Mouse (Mus musculus): ENCODE data around the gene Pigyl. TPM values are rescaled to one million over a fixed set of nuclear protein-coding genes. Genes with fewer than 3 reads are reported as not detected.
A peak's percentile ranks its signal among the peaks of the same experiment; 100 is the strongest.
"Not testable (repeated sequence)": the region's sequence is repeated elsewhere in the genome, so short reads cannot be mapped to it uniquely, and the experiment has no call there.

Gene Pigyl
- total and polyA plus RNA-seq, 2 experiments from 2014 or later, result 20.5 to 109 TPM

DNA sequence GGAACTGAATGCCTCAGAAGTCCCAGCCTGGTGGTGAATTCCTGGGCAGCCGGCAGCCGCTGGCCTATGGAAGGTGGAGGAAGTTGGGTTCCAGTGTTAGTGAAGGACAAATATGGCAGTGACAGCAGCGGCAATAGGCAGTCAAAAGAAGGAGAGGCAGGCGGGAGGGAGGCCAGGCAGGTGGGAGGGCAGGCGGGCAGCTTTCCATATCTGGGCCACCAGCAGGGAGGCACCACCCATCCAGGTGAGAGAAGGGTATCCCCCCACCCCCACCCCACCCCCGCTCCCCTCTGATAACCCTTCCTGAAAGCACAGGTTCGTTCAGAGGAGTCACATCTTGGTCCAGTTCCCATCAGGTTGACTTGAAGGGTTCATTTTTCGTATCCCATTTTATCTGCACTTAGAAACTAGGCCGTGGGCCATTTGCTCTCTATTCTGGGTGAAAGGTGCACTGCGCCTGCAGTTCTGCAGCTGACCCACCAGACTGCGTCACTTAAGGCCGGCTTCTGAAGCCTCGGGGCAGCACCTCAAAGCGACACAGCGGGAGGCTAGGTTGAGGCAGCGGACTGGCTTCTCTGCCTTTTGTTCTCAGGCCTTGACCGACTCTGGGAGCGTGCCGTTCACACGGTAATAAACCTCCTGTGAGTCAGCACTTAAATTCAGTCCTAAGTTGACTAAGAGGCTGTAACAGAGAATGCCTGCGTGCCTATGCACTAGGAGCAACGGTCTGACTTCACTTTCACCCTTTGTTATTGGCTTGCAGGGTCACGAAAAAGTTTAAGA lies 19.7 kb upstream of the Pigyl start:
- Histone ChIP-seq H3K27me3 (ENCODE audit: insufficient read depth, low read length) (peaks cover 5% of the 10 kb centered on the region; the same call in 1 of the 2 replicates), H3K9ac (replicated peaks; ENCODE audit: low read length) (no peak overlapping the region), H3K9me3 (ENCODE audit: low read length) (no peaks in the 10 kb centered on the region), H3K27ac (no peak overlapping the region), H3K4me3 (ENCODE audit: low read length) (no peak overlapping the region), H3K36me3 (ENCODE audit: insufficient read depth, low read length) (no peaks in the 10 kb centered on the region), H3K4me2 (ENCODE audit: low read depth, low read length) (no peak overlapping the region), H3K4me1 (ENCODE audit: insufficient read depth, low read length) (0 out of 2 replicates have a peak, but pooled peaks cover under 1% of the 10 kb centered on the region)
- ATAC-seq (no peak), DNase-seq (ENCODE audit: low spot score) (peak; percentile 23)
- TF ChIP-seq CTCF (IDR thresholded peaks at IDR 0.05; ENCODE audit: low read depth), result no peak
- WGBS, result 17% methylated on average over 23 of the region's 23 CpGs

DNA sequence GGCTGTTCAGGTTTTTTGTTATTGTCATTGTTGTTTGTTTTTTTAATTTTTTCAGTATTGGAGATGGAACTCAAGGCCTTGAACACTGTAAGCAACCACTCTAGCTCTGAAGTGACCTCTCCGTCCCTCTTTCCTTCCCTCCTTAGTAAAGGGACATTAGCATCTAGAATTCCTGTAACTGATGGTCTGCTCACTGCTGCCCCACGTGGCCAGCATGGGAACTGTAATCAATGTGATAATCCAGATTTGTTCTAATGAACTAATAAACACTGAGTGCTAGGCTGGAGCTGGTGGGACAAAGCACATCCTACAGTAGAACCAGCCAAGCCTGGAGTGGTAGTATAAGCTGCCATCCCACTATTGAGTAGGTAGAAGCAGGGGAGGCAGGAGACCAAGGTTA lies 18.2 kb upstream of the Pigyl start:
- DNase-seq (ENCODE audit: low spot score) (peak; percentile 48), ATAC-seq (no peak)
- no peaks in the 10 kb centered on the region for H3K27me3 ChIP-seq (ENCODE audit: insufficient read depth, low read length)
- TF ChIP-seq CTCF (IDR thresholded peaks at IDR 0.05; ENCODE audit: low read depth), result peak; percentile 90
- no peaks in the 10 kb centered on the region for H3K9me3 ChIP-seq (ENCODE audit: low read length)
- no peak overlapping the region for H3K9ac ChIP-seq (replicated peaks; ENCODE audit: low read length)
- H3K4me1 ChIP-seq (ENCODE audit: insufficient read depth, low read length), result no peaks in the 10 kb centered on the region
- H3K4me2 ChIP-seq (ENCODE audit: low read depth, low read length), result no peak overlapping the region
- H3K27ac ChIP-seq, result no peak overlapping the region
- no peak overlapping the region for H3K4me3 ChIP-seq (ENCODE audit: low read length)
- 29% methylated on average over 2 of the region's 2 CpGs for WGBS
- H3K36me3 ChIP-seq (ENCODE audit: insufficient read depth, low read length), result no peaks in the 10 kb centered on the region

GRCm38 (mm10) chr9:22139746-22140145 lies 16.9 kb upstream of the Pigyl start:
- no peak overlapping the region for H3K9ac ChIP-seq (replicated peaks; ENCODE audit: low read length)
- H3K4me3 ChIP-seq (ENCODE audit: low read length), result no peak overlapping the region
- WGBS, result 85% methylated on average over 5 of the region's 5 CpGs
- no peak overlapping the region for H3K4me2 ChIP-seq (ENCODE audit: low read depth, low read length)
- ATAC-seq (no peak), DNase-seq (ENCODE audit: low spot score) (no peak)
- no peaks in the 10 kb centered on the region for H3K4me1 ChIP-seq (ENCODE audit: insufficient read depth, low read length)
- H3K27ac ChIP-seq, result no peak overlapping the region
- H3K9me3 ChIP-seq (ENCODE audit: low read length), result no peaks in the 10 kb centered on the region
- H3K36me3 ChIP-seq (ENCODE audit: insufficient read depth, low read length), result no peaks in the 10 kb centered on the region
- no peak for TF ChIP-seq CTCF (IDR thresholded peaks at IDR 0.05; ENCODE audit: low read depth)
- H3K27me3 ChIP-seq (ENCODE audit: insufficient read depth, low read length), result no peaks in the 10 kb centered on the region

- WGBS, result 54% methylated on average over 17 of the region's 17 CpGs
- Histone ChIP-seq H3K27me3 (ENCODE audit: insufficient read depth, low read length) (no peaks in the 10 kb centered on the region), H3K9me3 (ENCODE audit: low read length) (no peaks in the 10 kb centered on the region), H3K36me3 (ENCODE audit: insufficient read depth, low read length) (no peaks in the 10 kb centered on the region), H3K27ac (no peak overlapping the region), H3K9ac (replicated peaks; ENCODE audit: low read length) (no peak overlapping the region), H3K4me1 (ENCODE audit: insufficient read depth, low read length) (no peaks in the 10 kb centered on the region), H3K4me2 (ENCODE audit: low read depth, low read length) (no peak overlapping the region), H3K4me3 (ENCODE audit: low read length) (no peak overlapping the region)
- ATAC-seq (peak; percentile 79), DNase-seq (ENCODE audit: low spot score) (peak; percentile 93)
- TF ChIP-seq CTCF (IDR thresholded peaks at IDR 0.05; ENCODE audit: low read depth), result peak; percentile 93
Measured at GRCm38 (mm10) chr9:22143108-22144037, 13.3 kb upstream of the Pigyl start.

DNA sequence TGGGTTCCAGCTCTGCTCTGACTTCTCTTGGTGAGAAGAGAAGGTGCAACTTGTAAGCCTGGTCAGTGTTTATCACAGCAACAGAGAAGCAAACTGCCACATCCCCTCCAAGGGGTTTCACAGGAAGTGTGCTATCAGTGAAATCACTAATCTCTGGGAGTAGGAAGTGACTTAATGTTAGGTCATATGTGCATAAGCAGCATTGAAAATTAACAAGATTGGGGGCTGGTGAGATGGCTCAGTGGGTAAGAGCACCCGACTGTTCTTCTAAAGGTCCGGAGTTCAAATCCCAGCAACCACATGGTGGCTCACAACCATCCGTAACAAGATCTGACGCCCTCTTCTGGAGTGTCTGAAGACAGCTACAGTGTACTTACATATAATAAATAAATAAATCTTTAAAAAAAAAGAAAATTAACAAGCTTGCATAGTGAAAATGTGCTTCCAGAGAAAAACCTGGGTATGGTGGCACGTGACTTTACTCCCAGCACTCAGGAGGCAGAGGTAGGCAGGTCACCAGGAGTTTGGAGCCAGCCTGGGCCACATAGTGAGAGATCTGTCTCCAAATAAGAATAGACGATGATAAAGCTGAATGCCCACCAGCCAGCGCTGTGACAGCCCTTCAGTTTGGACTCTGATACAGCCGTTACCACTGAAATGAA lies 12.2 kb upstream of the Pigyl start:
- WGBS, result 83% methylated on average over 6 of the region's 8 CpGs
- DNase-seq (ENCODE audit: low spot score), result no peak
- no peak for ATAC-seq
- Histone ChIP-seq H3K4me3 (ENCODE audit: low read length) (no peak overlapping the region), H3K4me2 (ENCODE audit: low read depth, low read length) (no peak overlapping the region), H3K36me3 (ENCODE audit: insufficient read depth, low read length) (no peaks in the 10 kb centered on the region), H3K9ac (replicated peaks; ENCODE audit: low read length) (no peak overlapping the region), H3K9me3 (ENCODE audit: low read length) (no peaks in the 10 kb centered on the region), H3K4me1 (ENCODE audit: insufficient read depth, low read length) (no peaks in the 10 kb centered on the region), H3K27ac (no peak overlapping the region), H3K27me3 (ENCODE audit: insufficient read depth, low read length) (no peaks in the 10 kb centered on the region)
- no peak for TF ChIP-seq CTCF (IDR thresholded peaks at IDR 0.05; ENCODE audit: low read depth)

- WGBS, result 81% methylated on average over 20 of the region's 20 CpGs
Measured at GRCm38 (mm10) chr9:22149426-22150248, 7.0 kb upstream of the Pigyl start.

GRCm38 (mm10) chr9:22150249-22150693 lies 6.4 kb upstream of the Pigyl start:
- not testable (repeated sequence) for DNase-seq (ENCODE audit: low spot score); H3K36me3 ChIP-seq (ENCODE audit: insufficient read depth, low read length); H3K9ac ChIP-seq (replicated peaks; ENCODE audit: low read length); H3K9me3 ChIP-seq (ENCODE audit: low read length); H3K27me3 ChIP-seq (ENCODE audit: insufficient read depth, low read length); H3K4me3 ChIP-seq (ENCODE audit: low read length); H3K4me2 ChIP-seq (ENCODE audit: low read depth, low read length); H3K4me1 ChIP-seq (ENCODE audit: insufficient read depth, low read length); H3K27ac ChIP-seq; ATAC-seq
- WGBS, result 85% methylated on average over 7 of the region's 7 CpGs

More at GRCm38 (mm10) chr9:22149426-22150248, 7.0 kb upstream of the Pigyl start:
- Histone ChIP-seq H3K9ac (replicated peaks; ENCODE audit: low read length) (no peak overlapping the region), H3K4me2 (ENCODE audit: low read depth, low read length) (no peak overlapping the region), H3K9me3 (ENCODE audit: low read length) (no peaks in the 10 kb centered on the region), H3K4me1 (ENCODE audit: insufficient read depth, low read length) (no peaks in the 10 kb centered on the region), H3K27ac (no peak overlapping the region), H3K4me3 (ENCODE audit: low read length) (no peak overlapping the region), H3K36me3 (ENCODE audit: insufficient read depth, low read length) (no peaks in the 10 kb centered on the region), H3K27me3 (ENCODE audit: insufficient read depth, low read length) (no peaks in the 10 kb centered on the region)
- DNase-seq (ENCODE audit: low spot score) (no peak), ATAC-seq (no peak)
- no peak for TF ChIP-seq CTCF (IDR thresholded peaks at IDR 0.05; ENCODE audit: low read depth)

Data from hindbrain, postnatal 0 days (tissue).